Mouse (Mus musculus) liver, embryonic 12.5 days (tissue): ENCODE data around the gene Sipa1. TPM values are rescaled to one million over a fixed set of nuclear protein-coding genes. Genes with fewer than 3 reads are reported as not detected.

Source experiments
- microRNA-seq: library from miRNA; unstranded; fragments of <30 nt; microRNA quantifications from one replicate; pipeline ENCODE4, GENCODE M21; 2017
- polyA plus RNA-seq: library from polyadenylated mRNA; unstranded; fragments of >200 nt; fragmentation: Nextera tagmentation; extraction: Ambion mirVana; gene quantifications from 2 replicates; pipeline ENCODE4 v1.2.1, GENCODE M21; 2016

Gene Sipa1
- polyA plus RNA-seq, 1 experiment from 2014 or later, result 41.4 TPM

Small RNA genes within 50 kb of the gene (microRNA-seq; reads per million reads assigned to microRNA genes)
- gene Mir6987, result not detected

Other genes with a start within 250 kb of the Sipa1 start
- gene Drap1, start 238.7 kb downstream of the Sipa1 start, polyA plus RNA-seq, result 108 TPM in 2 replicates
- 21.8 and 24.0 TPM in 2 replicates for gene AI837181, start 238.6 kb downstream of the Sipa1 start, polyA plus RNA-seq
- not detected in 2 replicates for gene Fosl1, start 216.2 kb downstream of the Sipa1 start, polyA plus RNA-seq
- gene Ccdc85b, start 205.8 kb downstream of the Sipa1 start, polyA plus RNA-seq, result 4.1 and 4.8 TPM in 2 replicates
- 44.3 and 45.2 TPM in 2 replicates for gene Fibp, start 203.1 kb downstream of the Sipa1 start, polyA plus RNA-seq
- 0.43 and 0.53 TPM in 2 replicates for gene Ctsw, start 195.2 kb downstream of the Sipa1 start, polyA plus RNA-seq
- 30.0 and 30.6 TPM in 2 replicates for gene Efemp2, start 189.8 kb downstream of the Sipa1 start, polyA plus RNA-seq
- 22.2 and 22.9 TPM in 2 replicates for gene Mus81, start 175.3 kb downstream of the Sipa1 start, polyA plus RNA-seq
- 1,523 and 1,533 TPM in 2 replicates for gene Cfl1, start 173.3 kb downstream of the Sipa1 start, polyA plus RNA-seq
- gene 1700020D05Rik, start 159.9 kb downstream of the Sipa1 start, polyA plus RNA-seq, result 0.13 TPM in 1 of 2 replicates, not detected in the other
- gene Snx32, start 153.2 kb downstream of the Sipa1 start, polyA plus RNA-seq, result 7.5 and 8.8 TPM in 2 replicates
- gene Ovol1, start 103.1 kb downstream of the Sipa1 start, polyA plus RNA-seq, result not detected in 2 replicates
- 3.4 and 3.5 TPM in 2 replicates for gene Ap5b1, start 95.7 kb downstream of the Sipa1 start, polyA plus RNA-seq
- 171 and 177 TPM in 2 replicates for gene Rnaseh2c, start 61.8 kb downstream of the Sipa1 start, polyA plus RNA-seq
- 24.9 and 26.8 TPM in 2 replicates for gene Kat5, start 53.5 kb downstream of the Sipa1 start, polyA plus RNA-seq
- gene Rela, start 26.2 kb downstream of the Sipa1 start, polyA plus RNA-seq, result 32.1 and 33.6 TPM in 2 replicates
- gene Map3k11, start 25.0 kb upstream of the Sipa1 start, polyA plus RNA-seq, result 25.8 and 27.7 TPM in 2 replicates
- gene Pcnx3, start 25.2 kb upstream of the Sipa1 start, polyA plus RNA-seq, result 18.4 and 18.6 TPM in 2 replicates
- 0.18 and 0.19 TPM in 2 replicates for gene Kcnk7, start 40.7 kb upstream of the Sipa1 start, polyA plus RNA-seq
- 122 and 124 TPM in 2 replicates for gene Ehbp1l1, start 62.6 kb upstream of the Sipa1 start, polyA plus RNA-seq
- 45.1 and 45.3 TPM in 2 replicates for gene Fam89b, start 65.9 kb upstream of the Sipa1 start, polyA plus RNA-seq
- gene Ltbp3, start 77.2 kb upstream of the Sipa1 start, polyA plus RNA-seq, result 3.7 and 3.8 TPM in 2 replicates
- 38.3 and 39.7 TPM in 2 replicates for gene Scyl1, start 107.7 kb upstream of the Sipa1 start, polyA plus RNA-seq
- gene Frmd8, start 211.6 kb upstream of the Sipa1 start, polyA plus RNA-seq, result 22.1 and 24.2 TPM in 2 replicates
- 7.5 and 7.7 TPM in 2 replicates for gene Slc25a45, start 214.1 kb upstream of the Sipa1 start, polyA plus RNA-seq
- gene Tigd3, start 230.4 kb upstream of the Sipa1 start, polyA plus RNA-seq, result 3.2 and 3.5 TPM in 2 replicates
- 73.2 and 74.9 TPM in 2 replicates for gene Dpf2, start 249.3 kb upstream of the Sipa1 start, polyA plus RNA-seq